Mouse (Mus musculus): ENCODE measurements around the gene Scarb1.
"Not testable (repeated sequence)": the region's sequence is repeated elsewhere in the genome, so short reads cannot be mapped to it uniquely, and the experiment has no call there.

Scarb1 gene

GRCm38 (mm10) chr5:125340547-125341262 lies at the start of gene Scarb1:
TSS of gene Scarb1 (minus strand) at chr5:125341094.
- peak; percentile 78 to 80 for DNase-seq (ENCODE audit: low spot score in 2 of 2)

- DNase-seq (ENCODE audit: low spot score in 2 of 2) = peak; percentile 66 to 70
These were observed 48.9 kb upstream of the Scarb1 start, which contains the start of gene Ubc for GRCm38 (mm10) chr5:125389579-125390441. TSS of gene Ubc (minus strand) at chr5:125390202.

DNA sequence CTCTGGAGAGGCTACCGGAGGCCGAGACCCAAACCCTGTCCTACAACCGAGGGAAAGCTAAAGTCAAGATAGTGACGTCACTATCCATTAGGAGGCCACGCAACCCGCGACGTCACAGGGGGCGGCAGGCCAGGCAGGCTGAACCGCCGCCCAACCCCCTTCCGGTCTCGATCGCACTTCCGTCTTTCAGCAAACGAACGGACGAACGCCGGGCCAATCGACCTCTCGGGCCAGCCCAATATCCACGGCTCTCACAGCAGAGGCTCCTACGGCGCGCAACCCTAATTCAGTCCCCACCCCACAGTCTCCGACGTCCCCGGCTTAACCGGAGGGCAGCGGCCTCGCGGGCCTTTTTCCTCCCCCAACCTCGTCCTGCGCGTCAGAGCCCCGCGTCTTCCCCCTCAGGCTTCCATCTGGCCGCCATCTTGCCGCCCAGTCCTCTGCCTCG lies 48.3 kb upstream of the Scarb1 start, which contains the start of gene Gm10382:
Gene Gm10382, plus strand, starts transcription at position 192 of the 448 bp plus-strand sequence.
- peak; percentile 68 to 76 for DNase-seq (ENCODE audit: low spot score in 2 of 2)

DNA sequence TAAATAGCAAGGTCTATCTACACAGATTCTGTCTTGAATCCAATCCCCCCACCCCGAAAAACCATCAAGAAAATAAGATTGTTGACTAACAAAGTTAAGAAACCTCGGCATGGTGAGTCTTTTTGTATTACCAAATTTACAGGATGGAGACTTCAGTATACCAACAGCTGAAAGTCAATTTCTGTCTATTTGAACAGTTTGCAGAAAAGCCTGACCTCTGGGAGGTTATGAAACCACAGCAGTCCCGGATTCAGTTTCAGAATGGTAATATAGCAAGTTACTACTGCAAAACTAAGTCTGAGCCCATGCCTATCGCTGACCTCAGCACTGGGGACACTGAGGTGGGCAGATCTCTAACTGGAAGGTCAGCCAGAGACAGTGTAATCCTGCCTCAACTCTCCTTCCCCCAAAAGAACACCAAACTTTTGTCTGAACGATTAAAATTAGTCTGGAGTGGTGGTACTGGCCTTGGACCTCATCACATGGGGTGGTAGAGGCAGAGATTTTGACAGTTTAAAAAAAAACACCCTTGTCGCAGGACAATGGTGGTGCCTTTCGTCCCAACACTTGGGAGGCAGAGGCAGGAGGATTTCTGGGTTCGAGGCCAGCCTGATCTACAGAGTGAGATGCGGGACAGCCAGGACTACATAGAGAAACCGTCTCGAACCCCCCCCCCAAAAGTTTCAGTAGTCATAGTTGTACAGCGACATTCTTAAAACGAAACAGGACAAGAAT lies 47.6 kb upstream of the Scarb1 start:
- DNase-seq (ENCODE audit: low spot score in 2 of 2) = no peak

GRCm38 (mm10) chr5:125387295-125387694 lies 46.4 kb upstream of the Scarb1 start:
- not testable (repeated sequence) for DNase-seq (ENCODE audit: low spot score in 2 of 2)

- no peak for DNase-seq (ENCODE audit: low spot score in 2 of 2)
These were observed 44.5 kb upstream of the Scarb1 start for GRCm38 (mm10) chr5:125385215-125385940.

- no peak for DNase-seq (ENCODE audit: low spot score in 2 of 2)
These were observed 43.8 kb upstream of the Scarb1 start for GRCm38 (mm10) chr5:125384512-125385214.

DNA sequence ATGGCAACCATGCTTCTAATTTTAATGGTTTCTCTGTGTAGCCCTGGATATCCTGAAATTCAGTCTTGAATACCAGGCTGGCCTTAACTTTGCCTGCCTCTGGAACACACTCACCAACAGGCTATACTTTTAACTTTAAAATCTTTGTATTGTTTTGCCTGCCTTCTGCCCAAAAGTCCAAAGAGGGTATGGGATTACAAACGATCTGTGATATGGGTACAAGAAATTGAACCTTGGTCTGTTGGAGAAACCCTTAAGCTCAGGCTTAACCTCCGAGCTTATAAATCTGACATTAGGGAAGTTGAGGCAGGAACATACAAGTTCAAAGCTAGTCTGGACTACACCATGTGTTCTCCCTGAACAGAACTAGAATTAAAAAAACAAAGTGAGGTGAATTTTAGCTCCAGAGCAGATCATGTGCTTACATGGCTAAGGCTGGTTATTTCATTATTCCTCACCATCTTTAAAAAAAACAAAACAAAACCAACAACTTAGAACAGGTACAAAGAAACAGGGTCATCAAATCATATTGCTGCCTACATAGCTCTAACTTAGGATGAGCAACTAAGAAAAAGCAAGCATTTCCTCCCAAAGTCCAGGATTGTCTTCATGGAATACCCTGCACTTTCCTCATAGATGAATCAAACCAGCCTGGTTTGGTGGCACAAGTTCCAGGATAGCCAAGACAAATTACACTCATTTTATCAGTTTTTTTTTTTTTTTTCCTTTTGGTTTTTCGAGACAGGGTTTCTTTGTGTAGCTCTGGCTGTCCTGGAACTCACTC lies 42.9 kb upstream of the Scarb1 start:
- DNase-seq (ENCODE audit: low spot score in 2 of 2) = no peak

GRCm38 (mm10) chr5:125382673-125383558 lies 42.0 kb upstream of the Scarb1 start:
- DNase-seq (ENCODE audit: low spot score in 2 of 2) = no peak

DNA sequence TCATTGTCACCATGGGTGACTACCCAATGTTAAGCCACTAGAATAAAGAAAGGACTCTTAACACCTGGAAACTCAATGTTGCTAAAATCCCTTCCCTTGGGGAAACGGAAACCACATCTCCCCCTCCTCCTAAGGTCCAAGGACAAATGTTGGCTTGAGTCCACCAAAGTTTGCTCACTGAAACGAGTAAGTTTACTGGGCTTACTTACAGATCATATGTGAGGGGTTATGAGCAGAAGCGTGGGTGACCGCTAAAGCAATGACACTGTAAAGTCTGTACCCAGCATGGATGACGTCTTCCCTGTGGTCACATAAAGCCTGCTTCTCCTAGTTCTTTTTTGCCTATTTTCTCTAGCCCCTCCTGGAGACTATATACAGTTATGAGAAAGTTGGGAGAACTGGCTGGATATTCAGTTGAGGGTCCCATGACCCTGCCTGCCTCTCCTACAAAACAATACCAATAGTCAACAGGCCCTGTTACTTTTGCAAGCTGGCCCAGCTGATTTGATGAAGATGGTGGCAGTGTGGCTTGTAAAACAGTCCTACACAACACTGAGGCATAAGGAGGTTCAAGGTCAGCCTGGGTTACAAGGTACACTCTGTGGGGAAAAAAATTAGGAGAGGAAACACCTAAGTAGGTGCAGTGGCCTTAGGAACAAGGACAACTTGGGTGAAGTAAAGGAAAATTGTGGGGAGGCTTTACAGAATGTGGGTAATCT lies 41.2 kb upstream of the Scarb1 start:
- DNase-seq (ENCODE audit: low spot score in 2 of 2) = no peak

DNA sequence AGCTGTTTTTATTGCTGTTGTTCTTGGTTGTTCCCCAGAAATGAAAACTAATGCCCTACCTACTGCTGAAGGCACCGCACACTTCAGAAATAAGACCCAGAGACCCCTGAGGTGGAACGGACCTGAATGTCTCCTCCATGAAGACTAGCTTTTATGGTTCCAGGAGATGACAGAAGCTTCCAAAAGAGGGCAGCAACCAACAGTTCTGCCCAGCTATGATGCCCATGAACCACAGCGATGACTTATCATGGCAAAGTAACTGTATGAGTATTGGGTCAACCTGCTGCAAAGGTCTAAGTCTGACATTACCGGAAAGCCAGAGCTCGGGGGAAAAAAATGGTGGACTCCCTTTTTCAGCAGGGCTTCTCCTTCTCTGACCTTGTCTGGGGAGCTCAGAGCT lies 38.0 kb upstream of the Scarb1 start:
- DNase-seq (ENCODE audit: low spot score in 2 of 2) = no peak

DNA sequence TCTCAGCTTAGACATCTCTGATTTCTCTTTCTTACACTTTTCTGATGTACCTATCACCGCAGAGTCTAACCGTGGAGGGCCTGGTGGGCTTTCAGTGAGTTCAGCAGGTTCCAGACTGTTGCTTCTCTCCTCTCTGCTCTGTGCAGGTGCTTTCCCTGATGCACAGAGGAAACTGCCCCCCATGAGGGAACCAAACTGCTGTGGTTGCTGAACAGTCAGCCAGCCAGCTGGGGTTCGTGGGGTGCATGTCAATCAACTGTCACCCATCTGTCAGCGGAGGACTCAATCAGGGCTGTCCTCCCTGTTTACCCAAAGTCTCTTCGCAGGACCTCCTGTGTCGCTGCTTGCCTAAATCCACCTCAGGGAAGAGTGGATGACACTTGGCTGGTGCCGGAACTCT lies 36.3 kb upstream of the Scarb1 start:
- no peak for DNase-seq (ENCODE audit: low spot score in 2 of 2)

DNA sequence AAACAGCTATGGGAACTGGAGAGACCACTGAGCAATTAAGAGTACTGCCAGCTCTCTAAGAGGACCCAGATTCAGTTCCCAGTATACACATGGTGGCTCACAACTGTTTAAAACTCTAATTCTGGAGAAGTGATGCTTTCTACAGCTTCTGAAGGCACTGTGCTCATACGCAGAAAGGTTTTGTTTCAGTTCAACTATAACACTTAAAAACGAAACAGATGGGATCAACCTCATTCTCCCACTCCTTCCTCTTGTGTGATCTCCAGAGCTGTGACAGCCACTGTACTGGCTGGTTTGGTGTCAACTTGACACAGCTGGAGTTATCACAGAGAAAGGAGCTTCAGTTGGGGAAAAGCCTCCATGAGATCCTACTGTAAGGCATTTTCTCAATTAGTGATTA lies 35.0 kb upstream of the Scarb1 start:
- DNase-seq (ENCODE audit: low spot score in 2 of 2) = no peak

DNA sequence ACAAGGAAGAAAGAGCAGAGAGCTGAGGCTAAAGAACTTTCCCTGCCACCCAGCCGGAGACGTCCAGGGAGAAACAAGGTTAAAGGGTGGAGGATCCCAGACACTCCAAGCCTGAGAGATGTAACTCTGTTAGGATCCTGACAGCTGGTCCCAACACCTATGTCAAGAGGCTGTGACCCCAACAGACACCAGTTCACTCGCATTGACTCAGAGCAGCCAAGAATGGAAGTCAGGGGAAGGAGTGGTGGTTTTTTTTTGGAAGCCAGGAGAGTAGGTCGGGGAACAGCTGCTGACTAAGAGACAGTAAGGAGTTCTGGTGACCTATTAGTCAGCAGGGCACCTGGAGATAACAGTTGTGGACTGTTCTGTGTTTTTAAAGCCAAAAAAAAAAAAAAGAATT lies 31.1 kb upstream of the Scarb1 start:
- DNase-seq (ENCODE audit: low spot score in 2 of 2) = no peak

GRCm38 (mm10) chr5:125370950-125371693 lies 30.2 kb upstream of the Scarb1 start:
- no peak for DNase-seq (ENCODE audit: low spot score in 2 of 2)

DNA sequence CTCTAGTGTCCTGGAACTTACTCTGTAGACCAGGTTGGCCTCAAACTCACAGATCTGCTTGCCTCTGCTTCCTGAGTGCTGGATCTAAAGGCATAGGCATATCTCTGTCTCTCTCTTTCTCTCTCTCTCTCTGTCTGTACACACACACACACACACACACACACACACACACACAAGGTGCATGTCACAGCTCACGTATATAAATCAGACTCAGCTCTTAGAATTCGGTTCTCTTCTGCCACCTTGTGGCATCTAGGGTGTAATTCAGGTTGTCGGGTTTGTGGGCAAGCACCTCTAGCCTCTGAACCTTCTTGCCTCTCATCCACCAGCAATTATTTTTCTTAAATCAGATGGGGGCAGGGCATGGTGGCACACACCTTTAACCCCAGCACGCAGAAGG lies 27.7 kb upstream of the Scarb1 start:
- peak; percentile 45 to 57 for DNase-seq (ENCODE audit: low spot score in 2 of 2)

DNA sequence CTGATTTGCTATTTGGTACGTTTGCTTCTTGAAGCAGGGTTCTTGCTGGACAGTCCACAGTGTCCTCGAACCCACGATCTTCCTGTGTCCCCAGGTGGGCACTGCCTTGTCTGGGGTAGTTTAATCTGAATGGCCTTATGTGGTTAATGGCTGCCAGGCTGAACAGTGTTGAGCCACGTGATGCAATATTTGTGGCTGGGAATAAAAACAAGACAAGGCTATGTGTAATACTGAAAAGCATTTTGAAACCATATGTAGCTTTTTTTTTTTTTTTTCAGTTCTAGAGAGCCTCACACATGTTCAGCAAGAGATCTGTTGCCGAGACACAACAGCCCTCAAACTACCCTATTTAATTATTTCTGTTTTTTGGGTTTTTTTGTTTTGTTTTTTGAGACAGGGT lies 27.3 kb upstream of the Scarb1 start:
- no peak for DNase-seq (ENCODE audit: low spot score in 2 of 2)
